Mouse (Mus musculus): Measurements from ENCODE around the gene Faim.

Gene Faim

DNA sequence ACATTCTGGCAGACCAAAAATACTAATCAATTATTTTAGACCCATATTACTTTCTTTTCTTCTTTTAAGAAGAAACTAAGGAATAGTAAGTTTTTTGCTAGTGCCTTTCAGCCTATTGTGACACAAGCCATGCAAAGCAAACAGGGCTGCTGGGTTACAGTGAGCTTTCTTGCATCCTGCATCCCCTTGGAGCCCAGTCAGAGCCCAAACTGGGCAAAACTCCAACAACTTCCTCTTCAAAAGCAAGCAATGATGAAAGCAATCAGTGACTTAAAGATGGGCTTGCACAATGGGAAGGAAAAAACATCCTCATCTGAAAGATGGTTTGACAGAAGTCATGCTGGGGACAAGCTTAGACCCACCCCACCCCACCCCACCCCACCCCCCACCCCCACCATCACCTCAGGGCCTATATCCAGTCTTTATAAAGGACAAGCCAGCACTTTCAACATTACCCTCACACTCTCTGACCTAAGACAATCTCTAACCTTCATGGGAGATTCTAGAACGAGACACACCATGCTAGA is 62.6 kb downstream of the Faim start:
- no peak for DNase-seq (ENCODE audit: low spot score)

DNA sequence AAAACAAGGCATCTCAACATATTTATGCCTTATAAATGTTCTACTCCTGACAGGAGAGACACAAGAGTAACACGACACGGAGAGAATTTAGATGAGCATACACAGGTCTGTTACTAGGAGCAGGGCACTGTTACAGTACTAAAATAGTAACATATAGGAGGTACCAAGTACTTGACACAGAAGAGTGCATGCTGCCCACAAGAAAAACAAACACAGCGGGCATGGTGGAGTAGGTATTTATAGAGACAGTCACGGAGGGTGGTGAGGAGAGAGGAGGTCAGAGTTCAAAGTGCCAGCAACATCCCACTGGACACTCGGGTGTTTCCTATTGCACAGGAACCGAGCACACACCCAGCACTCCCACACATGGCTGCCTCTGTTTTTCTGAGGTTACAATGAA is 63.6 kb downstream of the Faim start:
- no peak for DNase-seq (ENCODE audit: low spot score)
